Mouse (Mus musculus) heart, embryonic 16.5 days (tissue): Measurements from ENCODE around the gene Sar1b. TPM values are rescaled to one million over a fixed set of nuclear protein-coding genes. Genes with fewer than 3 reads are reported as not detected.
A peak's percentile ranks its signal among the peaks of the same experiment; 100 is the strongest.
"Not testable (repeated sequence)": the region's sequence is repeated elsewhere in the genome, so short reads cannot be mapped to it uniquely, and the experiment has no call there.

Experiments used
- ATAC-seq: fragments of 200-750 bp; cut with Nextera tagmentation; replicated peaks from 2 replicates; pipeline ENCODE4 v1.8.0; 2017; ENCODE audit warnings: moderate number of reproducible peaks; ENCODE audit not compliant: insufficient read depth, low FRiP score; ENCODE audit errors: extremely low read depth
- H3K27ac ChIP-seq: fragments of 300-500 bp; sonication (generic); 2 replicates; pipeline ENCODE4 v1.5.1; 2014; ENCODE audit warnings: mild to moderate bottlenecking, low read length, control low read depth, moderate library complexity
- H3K27me3 ChIP-seq: fragments of 300-500 bp; sonication (generic); 2 replicates; pipeline ENCODE4 v1.6.1; 2014; ENCODE audit warnings: low read length, mixed read lengths; ENCODE audit not compliant: control insufficient read depth, insufficient read depth
- H3K36me3 ChIP-seq: fragments of 300-500 bp; sonication (generic); 2 replicates; pipeline ENCODE4 v1.6.1; 2014; ENCODE audit not compliant: control insufficient read depth, insufficient read depth
- H3K4me1 ChIP-seq: fragments of 300-500 bp; sonication (generic); 2 replicates; pipeline ENCODE4 v1.6.1; 2014; ENCODE audit warnings: low read length, mixed read lengths; ENCODE audit not compliant: control insufficient read depth, insufficient read depth
- H3K4me2 ChIP-seq: fragments of 300-500 bp; sonication (generic); 2 replicates; pipeline ENCODE4 v1.6.1; 2014; ENCODE audit warnings: low read depth, mild to moderate bottlenecking, control low read depth, low read length
- H3K4me3 ChIP-seq: fragments of 300-500 bp; sonication (generic); 2 replicates; pipeline ENCODE4 v1.5.1; 2014; ENCODE audit warnings: mild to moderate bottlenecking, control low read depth, low read length
- H3K9ac ChIP-seq: fragments of 300-500 bp; sonication (generic); 2 replicates; pipeline ENCODE4 v1.6.1; 2014; ENCODE audit warnings: low read length, control low read depth
- H3K9me3 ChIP-seq: fragments of 300-500 bp; sonication (generic); replicated peaks from 2 replicates; pipeline ENCODE4 v1.6.1; 2016; ENCODE audit warnings: low read length; ENCODE audit not compliant: control insufficient read depth
- WGBS: fragments of 180-500 bp; shearing (Covaris S2); extraction: QIAGEN DNeasy Blood & Tissue Kit; methylation state at CpG from one replicate; pipeline ENCODE4 v1.1.7; 2014; 5-methylcytosine and 5-hydroxymethylcytosine counted together
- polyA plus RNA-seq: library from polyadenylated mRNA; unstranded; fragments of >200 nt; fragmentation: Nextera tagmentation; extraction: Ambion mirVana; gene quantifications from 2 replicates; pipeline ENCODE4 v1.2.1, GENCODE M21; 2015

The Sar1b gene
- polyA plus RNA-seq, 1 experiment from 2014 or later = 136 TPM

DNA sequence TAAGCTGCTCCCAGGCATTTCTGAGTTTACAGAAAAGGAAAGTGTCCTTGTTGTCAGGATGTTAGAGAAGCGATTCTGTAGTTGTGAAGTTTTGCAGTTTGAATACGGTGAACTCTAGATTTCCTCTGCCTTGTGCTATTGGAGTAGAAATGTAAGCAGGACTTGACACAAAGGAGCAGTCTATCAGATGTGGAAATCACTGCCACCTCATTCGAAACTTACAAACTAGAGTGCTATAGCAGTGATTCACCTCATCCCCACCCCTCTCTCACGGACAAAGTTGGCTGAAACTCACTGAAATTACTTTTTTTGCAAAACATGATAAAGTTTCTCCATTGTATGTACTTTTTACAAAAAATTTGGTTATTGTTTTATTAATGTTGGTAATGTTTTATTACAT lies 1.3 kb downstream of the Sar1b start:
- Histone ChIP-seq H3K4me1 (peaks cover 7% of the 10 kb centered on the region), H3K27ac (no peak overlapping the region), H3K27me3 (no peaks in the 10 kb centered on the region), H3K9ac (no peak overlapping the region), H3K9me3 (no peaks in the 10 kb centered on the region), H3K4me2 (peak overlapping the region; percentile 76; the same call in 1 of the 2 replicates), H3K4me3 (no peak overlapping the region), H3K36me3 (no peaks in the 10 kb centered on the region)
- 84% methylated on average over 4 of the region's 4 CpGs for WGBS
- ATAC-seq = no peak

DNA sequence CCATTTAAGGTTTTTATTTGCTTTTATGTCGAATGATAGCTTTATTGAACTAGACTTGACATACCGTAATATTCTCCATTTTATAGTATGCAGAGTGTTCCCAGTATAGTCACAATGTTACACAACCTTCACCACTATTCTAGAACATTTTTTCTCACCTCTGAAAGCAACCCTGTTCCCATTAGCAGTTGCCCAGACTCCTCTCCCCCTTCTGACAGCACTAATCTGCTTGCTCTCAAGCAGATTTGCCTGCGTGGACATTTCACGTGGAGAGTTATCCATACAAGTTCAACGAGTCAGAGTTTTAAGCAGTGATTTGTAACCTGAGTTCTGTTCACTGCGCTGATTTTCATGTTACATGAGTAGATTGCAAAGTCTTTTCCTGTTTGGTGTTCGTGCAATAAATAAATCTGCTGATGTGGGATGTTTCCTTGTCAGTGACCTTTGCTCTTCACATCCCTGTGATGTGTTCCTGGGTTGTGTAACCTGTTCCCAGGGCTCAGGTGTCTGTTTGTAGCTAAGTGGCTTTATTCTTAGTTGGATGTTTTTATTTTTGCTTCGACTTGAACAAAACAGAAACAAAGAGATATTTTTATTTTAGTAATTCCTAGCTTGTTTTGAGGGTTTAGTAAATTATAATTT lies 4.2 kb downstream of the Sar1b start:
- Histone ChIP-seq H3K36me3 (no peaks in the 10 kb centered on the region), H3K9ac (no peak overlapping the region), H3K4me1 (peaks cover 10% of the 10 kb centered on the region), H3K9me3 (no peaks in the 10 kb centered on the region), H3K4me2 (no peak overlapping the region), H3K27me3 (no peaks in the 10 kb centered on the region), H3K4me3 (no peak overlapping the region), H3K27ac (no peak overlapping the region)
- no peak for ATAC-seq
- WGBS = 63% methylated on average over 8 of the region's 8 CpGs

DNA sequence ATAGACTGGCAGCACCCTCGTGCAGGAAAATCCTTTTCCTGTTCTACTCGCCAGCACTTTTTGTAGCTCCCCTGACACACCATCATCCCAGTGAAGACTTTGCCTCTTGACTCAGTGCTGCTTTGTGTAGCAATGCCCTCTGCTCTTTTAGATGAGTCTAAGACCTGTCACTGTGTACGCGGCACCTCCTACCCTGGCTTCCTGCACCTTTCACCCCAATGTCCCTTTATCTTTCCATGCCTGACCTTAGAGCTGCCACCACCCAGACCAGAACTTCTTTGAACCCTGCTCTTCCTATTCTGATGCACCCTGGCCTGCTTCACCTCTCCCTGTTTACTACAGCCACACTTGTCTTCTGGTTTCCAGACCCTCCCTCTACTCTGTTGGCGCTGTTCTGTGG lies 4.8 kb downstream of the Sar1b start:
- Histone ChIP-seq H3K4me2 (no peak overlapping the region), H3K27me3 (no peaks in the 10 kb centered on the region), H3K9me3 (no peaks in the 10 kb centered on the region), H3K36me3 (no peaks in the 10 kb centered on the region), H3K9ac (no peak overlapping the region), H3K27ac (no peak overlapping the region), H3K4me3 (no peak overlapping the region), H3K4me1 (peaks cover 10% of the 10 kb centered on the region)
- WGBS = 61% methylated on average over 5 of the region's 5 CpGs
- ATAC-seq = no peak

DNA sequence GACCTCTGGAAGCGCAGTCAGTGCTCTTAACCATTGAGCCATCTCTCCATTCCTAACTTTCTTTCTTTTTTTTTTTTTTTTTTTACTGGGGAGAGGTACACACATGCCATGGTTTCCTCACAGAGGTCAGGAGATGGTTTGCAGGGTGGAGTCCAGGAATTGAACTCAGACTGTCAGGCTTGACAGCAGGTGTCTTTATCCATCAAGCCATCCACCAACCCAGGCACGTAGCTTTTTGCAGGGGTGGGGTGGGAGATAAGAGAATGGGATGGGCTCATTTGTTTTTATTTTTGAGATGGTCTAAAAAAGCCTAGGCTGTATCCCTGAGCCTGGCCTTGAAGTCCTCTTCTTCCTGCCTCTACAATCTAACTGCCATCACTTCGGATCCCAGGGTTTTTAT lies 12.0 kb downstream of the Sar1b start:
- Histone ChIP-seq H3K36me3 (0 out of 2 replicates have a peak, but pooled peaks cover 2% of the 10 kb centered on the region), H3K4me2 (no peak overlapping the region), H3K27me3 (no peaks in the 10 kb centered on the region), H3K4me3 (no peak overlapping the region), H3K9ac (no peak overlapping the region), H3K4me1 (peaks cover 3% of the 10 kb centered on the region; the same call in 1 of the 2 replicates), H3K9me3 (no peaks in the 10 kb centered on the region), H3K27ac (no peak overlapping the region)
- WGBS = 94% methylated on average over 3 of the region's 3 CpGs
- ATAC-seq = no peak

DNA sequence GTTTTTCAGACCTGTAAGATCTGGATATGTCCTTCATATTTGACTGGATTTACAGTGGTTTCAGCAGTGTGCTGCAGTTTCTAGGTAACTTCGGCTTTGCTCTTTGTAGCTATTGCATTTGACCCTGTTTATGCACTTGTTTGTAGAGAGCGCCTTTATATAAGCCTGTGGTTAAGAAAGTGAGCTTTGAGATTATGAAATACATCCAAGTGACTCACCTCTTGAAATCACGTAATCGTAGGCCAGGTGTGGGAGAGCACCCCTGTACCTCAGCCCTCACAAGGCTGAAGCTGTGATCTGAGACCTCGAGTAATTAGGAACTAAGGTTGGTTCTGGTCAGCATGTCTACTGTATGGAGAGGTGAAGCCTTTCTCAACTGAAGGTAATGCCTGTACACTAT lies 14.0 kb downstream of the Sar1b start:
- H3K27ac ChIP-seq = no peak overlapping the region
- WGBS = 92% methylated on average over 5 of the region's 5 CpGs

DNA sequence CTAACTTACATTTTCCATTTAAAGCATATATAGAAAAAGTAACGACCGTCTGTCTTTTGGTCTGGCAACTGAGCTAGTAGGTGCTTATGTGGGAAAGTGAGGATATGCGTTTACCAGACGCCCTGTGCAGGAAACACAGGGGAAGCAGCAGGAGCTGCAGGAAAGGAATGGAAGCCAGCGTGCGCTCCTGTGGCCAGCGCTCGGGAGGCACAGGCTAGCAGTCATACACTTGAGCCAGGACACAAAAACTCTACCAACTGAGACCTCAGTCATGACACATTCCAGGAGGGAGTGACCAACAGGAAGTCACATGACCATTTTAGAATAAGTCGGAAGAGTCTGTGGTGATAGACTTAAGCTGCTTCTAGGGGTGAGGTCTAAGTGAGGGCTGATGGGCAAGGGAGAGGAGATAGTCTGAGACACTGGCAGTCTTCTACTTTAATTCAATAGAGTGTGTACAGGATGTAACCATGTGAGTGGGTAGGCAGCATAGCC lies 17.3 kb downstream of the Sar1b start:
- no peaks in the 10 kb centered on the region for H3K27me3 ChIP-seq
- H3K4me3 ChIP-seq = no peak overlapping the region
- H3K27ac ChIP-seq = no peak overlapping the region
- H3K36me3 ChIP-seq = peaks cover 21% of the 10 kb centered on the region
- 0 out of 2 replicates have a peak, but pooled peaks cover under 1% of the 10 kb centered on the region for H3K9me3 ChIP-seq
- H3K9ac ChIP-seq = no peak overlapping the region
- no peak overlapping the region for H3K4me2 ChIP-seq
- H3K4me1 ChIP-seq = 0 out of 2 replicates have a peak, but pooled peaks cover 4% of the 10 kb centered on the region
- no peak for ATAC-seq
- 79% methylated on average over 9 of the region's 9 CpGs for WGBS

More for the DNA sequence above, 14.0 kb downstream of the Sar1b start:
- Histone ChIP-seq H3K9me3 (no peaks in the 10 kb centered on the region), H3K27me3 (no peaks in the 10 kb centered on the region), H3K9ac (no peak overlapping the region), H3K36me3 (peaks cover 12% of the 10 kb centered on the region; the same call in 1 of the 2 replicates), H3K4me1 (0 out of 2 replicates have a peak, but pooled peaks cover 4% of the 10 kb centered on the region), H3K4me2 (no peak overlapping the region), H3K4me3 (no peak overlapping the region)
- no peak for ATAC-seq

DNA sequence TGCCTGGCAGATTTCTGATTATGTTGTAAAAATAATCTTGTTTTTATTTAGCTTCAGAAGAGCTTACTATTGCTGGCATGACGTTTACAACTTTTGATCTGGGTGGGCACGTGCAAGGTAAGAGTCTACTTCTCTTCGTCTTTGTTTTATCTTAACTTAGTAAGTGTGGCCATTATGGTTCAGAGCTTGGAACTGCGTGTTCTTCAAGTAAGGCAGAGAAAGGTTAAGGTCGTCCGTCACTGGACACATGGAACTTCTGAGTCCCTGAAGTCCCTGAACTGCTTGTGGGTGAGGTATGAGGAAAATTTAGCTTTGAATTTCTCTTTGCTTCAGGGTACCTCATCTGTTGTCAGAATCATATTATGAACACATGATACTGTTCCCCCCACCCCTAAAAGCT lies 19.2 kb downstream of the Sar1b start:
- no peak for ATAC-seq
- 0 out of 2 replicates have a peak, but pooled peaks cover 4% of the 10 kb centered on the region for H3K4me1 ChIP-seq
- H3K4me3 ChIP-seq = no peak overlapping the region
- no peaks in the 10 kb centered on the region for H3K27me3 ChIP-seq
- no peak overlapping the region for H3K9ac ChIP-seq
- peaks cover 33% of the 10 kb centered on the region for H3K36me3 ChIP-seq
- no peak overlapping the region for H3K4me2 ChIP-seq
- 80% methylated on average over 6 of the region's 6 CpGs for WGBS
- no peak overlapping the region for H3K27ac ChIP-seq
- 0 out of 2 replicates have a peak, but pooled peaks cover 3% of the 10 kb centered on the region for H3K9me3 ChIP-seq

DNA sequence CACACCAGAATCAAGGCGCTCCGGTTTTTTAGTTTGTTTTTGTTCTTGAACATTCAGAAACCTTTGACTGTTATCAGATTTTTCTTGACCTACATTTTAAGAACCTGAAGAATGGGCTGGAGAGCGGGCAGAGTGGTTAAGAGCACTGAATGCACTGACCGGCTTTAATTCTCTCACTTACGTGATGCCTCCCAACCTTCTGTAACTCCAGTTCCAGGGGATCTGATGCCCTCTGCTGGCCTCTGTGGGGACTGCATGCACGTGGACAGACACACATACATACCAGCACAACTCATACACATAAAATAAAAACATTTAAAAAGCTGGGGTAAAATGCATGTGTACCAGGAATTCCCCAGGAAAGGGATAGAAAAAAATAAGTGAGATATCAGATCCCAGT lies 22.4 kb downstream of the Sar1b start:
- Histone ChIP-seq H3K4me2 (no peak overlapping the region), H3K4me3 (no peak overlapping the region), H3K27me3 (no peaks in the 10 kb centered on the region), H3K36me3 (peaks cover 39% of the 10 kb centered on the region), H3K9me3 (0 out of 2 replicates have a peak, but pooled peaks cover 3% of the 10 kb centered on the region), H3K4me1 (0 out of 2 replicates have a peak, but pooled peaks cover 4% of the 10 kb centered on the region), H3K27ac (no peak overlapping the region), H3K9ac (no peak overlapping the region)
- no peak for ATAC-seq
- 89% methylated on average over 6 of the region's 6 CpGs for WGBS

DNA sequence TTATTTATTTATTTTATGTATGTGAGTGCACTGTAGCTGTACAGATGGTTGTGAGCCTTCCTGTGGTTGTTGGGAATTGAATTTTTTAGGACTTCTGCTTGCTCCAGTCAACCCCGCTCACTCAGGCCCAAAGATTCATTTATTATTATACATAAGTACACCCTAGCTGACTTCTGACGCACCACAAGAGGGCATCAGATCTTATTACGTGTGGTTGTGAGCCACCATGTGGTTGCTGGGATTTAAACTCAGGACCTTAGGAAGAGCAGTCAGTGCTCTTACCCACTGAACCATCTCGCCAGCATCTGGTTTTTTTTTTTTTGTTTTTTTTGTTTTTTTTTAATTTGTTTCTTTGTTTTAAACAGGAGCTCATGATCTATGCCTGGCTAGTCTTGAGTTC lies 26.2 kb downstream of the Sar1b start:
- not testable (repeated sequence) for H3K4me2 ChIP-seq, H3K9ac ChIP-seq, H3K27me3 ChIP-seq, H3K4me1 ChIP-seq, ATAC-seq, H3K27ac ChIP-seq, H3K4me3 ChIP-seq, H3K9me3 ChIP-seq
- whole genome bisulfite sequencing = 85% methylated on average over 4 of the region's 4 CpGs
- H3K36me3 ChIP-seq = peaks cover 39% of the 10 kb centered on the region
